Mouse (Mus musculus): ENCODE measurements at regions not wholly inside any gene's neighbourhood (a gene's known extent, or its start where the extent isn't known, plus 50 kb on each side); places are given as distances from the start of the nearest gene placed in this dataset.

GRCm38 (mm10) chr14:54150221-54150620 is 103.7 kb downstream of the Dad1 start:
- peak; percentile 12 for DNase-seq (ENCODE audit: low read depth, low spot score)
- in situ Hi-C loops (cut with MboI; ENCODE audit: low sequenced_read_pairs in 2 of 2, unreplicated experiment in 2 of 2) = loop anchor here in 1 of 2 experiments (25.0 kb wide), 1 partner anchor 263 kb away; no protein-coding TSS in a partner anchor
- Histone ChIP-seq H3K4me1 (ENCODE audit: control insufficient read depth in 2 of 2, insufficient read depth in 2 of 2, low read length in 2 of 2, poor library complexity in 1 of 2) (no peaks in the 10 kb centered on the region; a peak in 1 of 4 replicates), H3K9me3 (ENCODE audit: control insufficient read depth, insufficient read depth, low read depth, low read length) (no peaks in the 10 kb centered on the region), H3K9ac (ENCODE audit: insufficient read depth, low read depth, low read length, poor library complexity, severe bottlenecking) (no peak overlapping the region), H3K36me3 (ENCODE audit: control insufficient read depth, insufficient read depth, low read length, poor library complexity, severe bottlenecking) (no peaks in the 10 kb centered on the region), H3K27ac (ENCODE audit: insufficient read depth, low read depth, low read length, poor library complexity, severe bottlenecking) (no peak overlapping the region), H3K4me3 (ENCODE audit: insufficient read depth in 1 of 2, low read depth in 1 of 2, low read length in 2 of 2, poor library complexity in 1 of 2, severe bottlenecking in 1 of 2) (no peak overlapping the region)
- no peak for TF ChIP-seq HCFC1 (IDR thresholded peaks at IDR 0.05; ENCODE audit: borderline replicate concordance, insufficient read depth, low read length)
- no peak for TF ChIP-seq MAFK (IDR thresholded peaks at IDR 0.05; ENCODE audit: insufficient read depth, low read depth, low read length)
- TF ChIP-seq CHD2 (IDR thresholded peaks at IDR 0.05; ENCODE audit: low read depth, low read length) = no peak
- TF ChIP-seq ZC3H11A (IDR thresholded peaks at IDR 0.05; ENCODE audit: borderline replicate concordance, low read depth, low read length) = no peak
- no peak for TF ChIP-seq ZNF384 (IDR thresholded peaks at IDR 0.05; ENCODE audit: low read depth, low read length)

GRCm38 (mm10) chr14:54148626-54149025 is 105.3 kb downstream of the Dad1 start:
- no peak for DNase-seq (ENCODE audit: low read depth, low spot score)
- in situ Hi-C loops (cut with MboI; ENCODE audit: low sequenced_read_pairs in 2 of 2, unreplicated experiment in 2 of 2) = no loop called here
- no peak overlapping the region for H3K9ac ChIP-seq (ENCODE audit: insufficient read depth, low read depth, low read length, poor library complexity, severe bottlenecking)
- no peaks in the 10 kb centered on the region for H3K36me3 ChIP-seq (ENCODE audit: control insufficient read depth, insufficient read depth, low read length, poor library complexity, severe bottlenecking)
- H3K4me3 ChIP-seq (ENCODE audit: insufficient read depth in 1 of 2, low read depth in 1 of 2, low read length in 2 of 2, poor library complexity in 1 of 2, severe bottlenecking in 1 of 2) = no peak overlapping the region
- TF ChIP-seq CHD2 (IDR thresholded peaks at IDR 0.05; ENCODE audit: low read depth, low read length) = no peak
- H3K27ac ChIP-seq (ENCODE audit: insufficient read depth, low read depth, low read length, poor library complexity, severe bottlenecking) = no peak overlapping the region
- no peaks in the 10 kb centered on the region for H3K9me3 ChIP-seq (ENCODE audit: control insufficient read depth, insufficient read depth, low read depth, low read length)
- no peaks in the 10 kb centered on the region; a peak in 1 of 4 replicates for H3K4me1 ChIP-seq (ENCODE audit: control insufficient read depth in 2 of 2, insufficient read depth in 2 of 2, low read length in 2 of 2, poor library complexity in 1 of 2)

- in situ Hi-C loops (cut with MboI; ENCODE audit: low sequenced_read_pairs in 2 of 2, unreplicated experiment in 2 of 2) = no loop called here
- Histone ChIP-seq H3K4me1 (ENCODE audit: control insufficient read depth in 2 of 2, insufficient read depth in 2 of 2, low read length in 2 of 2, poor library complexity in 1 of 2) (no peaks in the 10 kb centered on the region; a peak in 1 of 4 replicates), H3K27ac (ENCODE audit: insufficient read depth, low read depth, low read length, poor library complexity, severe bottlenecking) (no peak overlapping the region), H3K9me3 (ENCODE audit: control insufficient read depth, insufficient read depth, low read depth, low read length) (no peaks in the 10 kb centered on the region), H3K4me3 (ENCODE audit: insufficient read depth in 1 of 2, low read depth in 1 of 2, low read length in 2 of 2, poor library complexity in 1 of 2, severe bottlenecking in 1 of 2) (no peak overlapping the region), H3K36me3 (ENCODE audit: control insufficient read depth, insufficient read depth, low read length, poor library complexity, severe bottlenecking) (no peaks in the 10 kb centered on the region), H3K9ac (ENCODE audit: insufficient read depth, low read depth, low read length, poor library complexity, severe bottlenecking) (no peak overlapping the region)
- TF ChIP-seq ZNF384 (IDR thresholded peaks at IDR 0.05; ENCODE audit: low read depth, low read length) (no peak), ZC3H11A (IDR thresholded peaks at IDR 0.05; ENCODE audit: borderline replicate concordance, low read depth, low read length) (no peak), HCFC1 (IDR thresholded peaks at IDR 0.05; ENCODE audit: borderline replicate concordance, insufficient read depth, low read length) (no peak), MAFK (IDR thresholded peaks at IDR 0.05; ENCODE audit: insufficient read depth, low read depth, low read length) (no peak), CHD2 (IDR thresholded peaks at IDR 0.05; ENCODE audit: low read depth, low read length) (no peak)
- DNase-seq (ENCODE audit: low read depth, low spot score) = no peak
Measured at GRCm38 (mm10) chr14:54148121-54148520, 105.8 kb downstream of the Dad1 start.

GRCm38 (mm10) chr14:54147546-54147945 is 106.4 kb downstream of the Dad1 start:
- in situ Hi-C loops (cut with MboI; ENCODE audit: low sequenced_read_pairs in 2 of 2, unreplicated experiment in 2 of 2) = no loop called here
- Histone ChIP-seq H3K9ac (ENCODE audit: insufficient read depth, low read depth, low read length, poor library complexity, severe bottlenecking) (no peak overlapping the region), H3K36me3 (ENCODE audit: control insufficient read depth, insufficient read depth, low read length, poor library complexity, severe bottlenecking) (no peaks in the 10 kb centered on the region), H3K27ac (ENCODE audit: insufficient read depth, low read depth, low read length, poor library complexity, severe bottlenecking) (no peak overlapping the region), H3K4me1 (ENCODE audit: control insufficient read depth in 2 of 2, insufficient read depth in 2 of 2, low read length in 2 of 2, poor library complexity in 1 of 2) (no peaks in the 10 kb centered on the region; a peak in 1 of 4 replicates), H3K4me3 (ENCODE audit: insufficient read depth in 1 of 2, low read depth in 1 of 2, low read length in 2 of 2, poor library complexity in 1 of 2, severe bottlenecking in 1 of 2) (no peak overlapping the region), H3K9me3 (ENCODE audit: control insufficient read depth, insufficient read depth, low read depth, low read length) (no peaks in the 10 kb centered on the region)
- TF ChIP-seq MAFK (IDR thresholded peaks at IDR 0.05; ENCODE audit: insufficient read depth, low read depth, low read length) (no peak), ZC3H11A (IDR thresholded peaks at IDR 0.05; ENCODE audit: borderline replicate concordance, low read depth, low read length) (no peak), HCFC1 (IDR thresholded peaks at IDR 0.05; ENCODE audit: borderline replicate concordance, insufficient read depth, low read length) (no peak), CHD2 (IDR thresholded peaks at IDR 0.05; ENCODE audit: low read depth, low read length) (no peak), ZNF384 (IDR thresholded peaks at IDR 0.05; ENCODE audit: low read depth, low read length) (no peak)
- no peak for DNase-seq (ENCODE audit: low read depth, low spot score)

All from ES-E14 (cell line).